7 mouse cellular contexts compared by ENCODE assay signal in the genomic region with DNA sequence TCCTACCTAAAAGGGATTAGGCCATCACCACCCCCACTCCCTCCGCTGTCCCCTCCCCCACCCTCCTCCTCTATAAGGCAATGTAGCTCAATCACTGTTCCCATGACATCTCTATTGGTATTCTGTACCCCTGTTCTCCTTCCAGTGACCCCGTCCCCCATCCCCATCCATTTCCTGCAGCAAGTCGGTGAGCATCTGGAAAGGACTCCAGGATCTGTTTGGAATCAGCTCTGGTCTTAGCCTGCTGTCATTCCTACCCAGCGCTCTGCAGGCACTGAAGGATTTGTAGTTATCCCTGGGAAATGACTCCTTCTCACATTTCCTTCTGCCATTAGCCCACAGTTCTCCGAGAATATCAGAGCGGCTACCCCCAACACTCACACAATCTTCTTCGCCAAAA. TPM values are rescaled to one million over a fixed set of nuclear protein-coding genes. Genes with fewer than 3 reads are reported as not detected.
DNase-seq lines count a peak whose midpoint lies in the region; ATAC-seq lines count a peak whose summit lies in the region.

No protein-coding gene starts in this region.

- no peaks in the 10 kb centered on the region for H3K36me3 ChIP-seq in neural tube, embryonic 11.5 days (ENCODE audit: control insufficient read depth, insufficient read depth, low read length)
- H3K36me3 ChIP-seq in forebrain, embryonic 15.5 days: no peaks in the 10 kb centered on the region
- no peaks in the 10 kb centered on the region for H3K36me3 ChIP-seq in limb, embryonic 15.5 days
- no peaks in the 10 kb centered on the region for H3K36me3 ChIP-seq in stomach, embryonic 16.5 days (ENCODE audit: control insufficient read depth, insufficient read depth, low read length)

- peak overlapping the region; percentile 36 for H3K4me3 ChIP-seq in neural tube, embryonic 11.5 days (ENCODE audit: low read depth, low read length)
- H3K4me3 ChIP-seq in forebrain, embryonic 15.5 days: peak overlapping the region; percentile 47
- peak overlapping the region; percentile 44 for H3K4me3 ChIP-seq in limb, embryonic 15.5 days
- H3K4me3 ChIP-seq in stomach, embryonic 16.5 days (replicated peaks; ENCODE audit: low read length): peak overlapping the region; percentile 47

- H3K9me3 ChIP-seq in neural tube, embryonic 11.5 days (ENCODE audit: control insufficient read depth, low read length): no peaks in the 10 kb centered on the region
- H3K9me3 ChIP-seq in forebrain, embryonic 15.5 days: no peaks in the 10 kb centered on the region
- H3K9me3 ChIP-seq in limb, embryonic 15.5 days: no peaks in the 10 kb centered on the region
- H3K9me3 ChIP-seq in stomach, embryonic 16.5 days (replicated peaks; ENCODE audit: control insufficient read depth, low read length): no peaks in the 10 kb centered on the region

- WGBS in neural tube, embryonic 11.5 days: 26% methylated on average over 7 of the region's 7 CpGs
- 20% methylated on average over 7 of the region's 7 CpGs for WGBS in forebrain, embryonic 15.5 days
- WGBS in limb, embryonic 15.5 days: 22% methylated on average over 7 of the region's 7 CpGs
- 19% methylated on average over 7 of the region's 7 CpGs for WGBS in stomach, embryonic 16.5 days

- H3K27ac ChIP-seq in neural tube, embryonic 11.5 days (ENCODE audit: low read depth, low read length): no peak overlapping the region
- H3K27ac ChIP-seq in forebrain, embryonic 15.5 days (replicated peaks): peak overlapping the region; percentile 55
- no peak overlapping the region for H3K27ac ChIP-seq in limb, embryonic 15.5 days
- H3K27ac ChIP-seq in stomach, embryonic 16.5 days (ENCODE audit: low read length): no peak overlapping the region

- H3K4me1 ChIP-seq in neural tube, embryonic 11.5 days (ENCODE audit: control insufficient read depth, insufficient read depth, low read length): no peaks in the 10 kb centered on the region
- H3K4me1 ChIP-seq in forebrain, embryonic 15.5 days: no peaks in the 10 kb centered on the region
- no peaks in the 10 kb centered on the region for H3K4me1 ChIP-seq in limb, embryonic 15.5 days
- no peaks in the 10 kb centered on the region for H3K4me1 ChIP-seq in stomach, embryonic 16.5 days (ENCODE audit: control insufficient read depth, insufficient read depth, low read length)

- no peaks in the 10 kb centered on the region for H3K27me3 ChIP-seq in neural tube, embryonic 11.5 days (ENCODE audit: control insufficient read depth, insufficient read depth, low read length)
- no peaks in the 10 kb centered on the region for H3K27me3 ChIP-seq in forebrain, embryonic 15.5 days
- H3K27me3 ChIP-seq in limb, embryonic 15.5 days: peaks cover 3% of the 10 kb centered on the region; the same call in 1 of the 2 replicates
- no peaks in the 10 kb centered on the region for H3K27me3 ChIP-seq in stomach, embryonic 16.5 days (ENCODE audit: control insufficient read depth, insufficient read depth, low read length)

- DNase-seq in neural tube, embryonic 11.5 days (ENCODE audit: low spot score): no peak
- DNase-seq in neural tube, embryonic 10.5 days (ENCODE audit: extremely low spot score, low spot score): no peak
- DNase-seq in retina, embryonic 14.5 days (ENCODE audit: low spot score): no peak

- H3K9ac ChIP-seq in neural tube, embryonic 11.5 days (ENCODE audit: low read length): peak overlapping the region; percentile 54
- peak overlapping the region; percentile 47 for H3K9ac ChIP-seq in forebrain, embryonic 15.5 days (replicated peaks)
- no peak overlapping the region for H3K9ac ChIP-seq in limb, embryonic 15.5 days
- H3K9ac ChIP-seq in stomach, embryonic 16.5 days (ENCODE audit: low read length): peak overlapping the region; percentile 56

- H3K4me2 ChIP-seq in neural tube, embryonic 11.5 days (ENCODE audit: low read depth): peak overlapping the region; percentile 48
- peak overlapping the region; percentile 51 for H3K4me2 ChIP-seq in forebrain, embryonic 15.5 days (replicated peaks)
- peak overlapping the region; percentile 52 for H3K4me2 ChIP-seq in limb, embryonic 15.5 days
- peak overlapping the region; percentile 59 for H3K4me2 ChIP-seq in stomach, embryonic 16.5 days (ENCODE audit: low read depth, low read length)

- peak; percentile 35; the same call in 1 of the 2 replicates for ATAC-seq in neural tube, embryonic 11.5 days (ENCODE audit: insufficient read depth, low FRiP score, low TSS enrichment)
- no peak; the same call in none of the 2 replicates for ATAC-seq in forebrain, embryonic 15.5 days (replicated peaks)
- no peak for ATAC-seq in limb, embryonic 15.5 days (ENCODE audit: insufficient number of reproducible peaks, low FRiP score, low TSS enrichment, low read depth)
- no peak; the same call in 1 of the 2 replicates for ATAC-seq in stomach, embryonic 16.5 days (ENCODE audit: insufficient read depth, low FRiP score)
- ATAC-seq in inflammation-experienced regulatory T-cells, adult 6 months: no peak

RNA-seq across cellular contexts. Expression of gene Tceal5, which starts 0.4 kb away (rescaled TPM):
- polyA plus RNA-seq in neural tube, embryonic 11.5 days (2014; fragmentation: Nextera tagmentation; extraction: Ambion mirVana): 1.4 and 4.3 TPM in 2 replicates
- 17.5 and 17.7 TPM in 2 replicates for polyA plus RNA-seq in forebrain, embryonic 15.5 days (2015; fragmentation: Nextera tagmentation; extraction: Ambion mirVana)
- polyA plus RNA-seq in limb, embryonic 15.5 days (2015; fragmentation: Nextera tagmentation; extraction: Ambion mirVana): 10.2 and 13.7 TPM in 2 replicates
- polyA plus RNA-seq in stomach, embryonic 16.5 days (2015; fragmentation: Nextera tagmentation; extraction: Ambion mirVana): 4.7 and 7.0 TPM in 2 replicates
- not detected for polyA plus RNA-seq in inflammation-experienced regulatory T-cells, adult 6 months (2017; shearing (Covaris generic))

RNA-seq across cellular contexts. Expression of gene Tceal7, which starts 11.3 kb away (rescaled TPM):
- polyA plus RNA-seq in neural tube, embryonic 11.5 days (2014; fragmentation: Nextera tagmentation; extraction: Ambion mirVana): 4.0 and 5.6 TPM in 2 replicates
- polyA plus RNA-seq in forebrain, embryonic 15.5 days (2015; fragmentation: Nextera tagmentation; extraction: Ambion mirVana): 1.3 and 1.4 TPM in 2 replicates
- polyA plus RNA-seq in limb, embryonic 15.5 days (2015; fragmentation: Nextera tagmentation; extraction: Ambion mirVana): 99.1 and 272 TPM in 2 replicates
- 2.9 and 94.6 TPM in 2 replicates for polyA plus RNA-seq in stomach, embryonic 16.5 days (2015; fragmentation: Nextera tagmentation; extraction: Ambion mirVana)
- polyA plus RNA-seq in inflammation-experienced regulatory T-cells, adult 6 months (2017; shearing (Covaris generic)): not detected

RNA-seq across cellular contexts. Expression of gene Bex1, which starts 12.1 kb away (rescaled TPM):
- 111 and 118 TPM in 2 replicates for polyA plus RNA-seq in neural tube, embryonic 11.5 days (2014; fragmentation: Nextera tagmentation; extraction: Ambion mirVana)
- polyA plus RNA-seq in forebrain, embryonic 15.5 days (2015; fragmentation: Nextera tagmentation; extraction: Ambion mirVana): 199 and 201 TPM in 2 replicates
- polyA plus RNA-seq in limb, embryonic 15.5 days (2015; fragmentation: Nextera tagmentation; extraction: Ambion mirVana): 79.3 and 121 TPM in 2 replicates
- 54.8 and 84.5 TPM in 2 replicates for polyA plus RNA-seq in stomach, embryonic 16.5 days (2015; fragmentation: Nextera tagmentation; extraction: Ambion mirVana)
- not detected for polyA plus RNA-seq in inflammation-experienced regulatory T-cells, adult 6 months (2017; shearing (Covaris generic))

RNA-seq across cellular contexts. Expression of gene Tceal8, which starts 31.1 kb away (rescaled TPM):
- 201 and 224 TPM in 2 replicates for polyA plus RNA-seq in neural tube, embryonic 11.5 days (2014; fragmentation: Nextera tagmentation; extraction: Ambion mirVana)
- polyA plus RNA-seq in forebrain, embryonic 15.5 days (2015; fragmentation: Nextera tagmentation; extraction: Ambion mirVana): 112 and 115 TPM in 2 replicates
- polyA plus RNA-seq in limb, embryonic 15.5 days (2015; fragmentation: Nextera tagmentation; extraction: Ambion mirVana): 206 and 225 TPM in 2 replicates
- 173 and 201 TPM in 2 replicates for polyA plus RNA-seq in stomach, embryonic 16.5 days (2015; fragmentation: Nextera tagmentation; extraction: Ambion mirVana)
- 1 to 10 TPM in 1 of 3 experiments, not detected in 2; 1.2 TPM for polyA plus RNA-seq in inflammation-experienced regulatory T-cells, adult 6 months (2017; shearing (Covaris generic))

RNA-seq across cellular contexts. Expression of gene Tceal9, which starts 41.6 kb away (rescaled TPM):
- 410 and 445 TPM in 2 replicates for polyA plus RNA-seq in neural tube, embryonic 11.5 days (2014; fragmentation: Nextera tagmentation; extraction: Ambion mirVana)
- polyA plus RNA-seq in forebrain, embryonic 15.5 days (2015; fragmentation: Nextera tagmentation; extraction: Ambion mirVana): 319 and 325 TPM in 2 replicates
- 545 and 573 TPM in 2 replicates for polyA plus RNA-seq in limb, embryonic 15.5 days (2015; fragmentation: Nextera tagmentation; extraction: Ambion mirVana)
- polyA plus RNA-seq in stomach, embryonic 16.5 days (2015; fragmentation: Nextera tagmentation; extraction: Ambion mirVana): 495 and 546 TPM in 2 replicates
- 10 to 100 TPM; 59.1 to 92.8 (median 64.8) TPM for polyA plus RNA-seq in inflammation-experienced regulatory T-cells, adult 6 months (2017; shearing (Covaris generic))

Comparison
In these comparisons a context has a peak if more than half of its experiments do, and no peak if none do; other contexts are left out.
1. RNA of gene Bex1, which starts 12.1 kb away (polyA plus RNA-seq): 199 to 201 TPM in forebrain, embryonic 15.5 days, 111 to 118 TPM in neural tube, embryonic 11.5 days, 54.8 to 84.5 TPM in stomach, embryonic 16.5 days and 79.3 to 121 TPM in limb, embryonic 15.5 days; not detected in inflammation-experienced regulatory T-cells, adult 6 months; every median in the first group is over 10 times any median in the second.
2. Peak in every context shown above with its lines, with median percentiles within 50 percentile points of each other: H3K4me2 ChIP-seq and H3K4me3 ChIP-seq.